Mouse (Mus musculus) CD4-positive naive resting alpha-beta T cell, adult 57 days (primary cell): ENCODE measurements around the gene Cdk2ap1. TPM values are rescaled to one million over a fixed set of nuclear protein-coding genes. Genes with fewer than 3 reads are reported as not detected.

Experiments used
- total RNA-seq: library from RNA; stranded (reverse); gene quantifications from one replicate; pipeline ENCODE4 v1.2.4, GENCODE M21; 2023

Cdk2ap1 gene
- total RNA-seq = 79.5 TPM

DNA sequence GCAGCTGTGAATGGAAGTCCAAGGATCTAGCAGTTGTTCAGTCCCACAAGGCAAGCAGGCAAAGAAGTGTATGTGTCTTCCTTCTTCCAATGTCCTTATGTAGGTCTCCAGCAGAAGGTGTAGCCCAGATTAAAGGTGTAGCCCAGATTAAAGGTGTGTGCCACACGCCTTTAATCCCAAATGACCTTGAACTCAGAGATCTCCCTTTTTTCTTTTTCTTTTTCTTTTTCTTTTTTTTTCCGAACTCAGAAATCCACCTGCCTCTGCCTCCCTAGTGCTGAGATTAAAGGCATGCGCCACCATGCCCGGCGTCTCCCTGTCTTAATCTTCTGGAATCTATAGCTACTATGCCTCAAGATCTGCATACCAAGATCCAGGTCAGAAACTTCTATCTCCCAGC is at the start of gene Cdk2ap1:
Gene Cdk2ap1, minus strand, starts transcription at position 101 of the 400 bp plus-strand sequence.

DNA sequence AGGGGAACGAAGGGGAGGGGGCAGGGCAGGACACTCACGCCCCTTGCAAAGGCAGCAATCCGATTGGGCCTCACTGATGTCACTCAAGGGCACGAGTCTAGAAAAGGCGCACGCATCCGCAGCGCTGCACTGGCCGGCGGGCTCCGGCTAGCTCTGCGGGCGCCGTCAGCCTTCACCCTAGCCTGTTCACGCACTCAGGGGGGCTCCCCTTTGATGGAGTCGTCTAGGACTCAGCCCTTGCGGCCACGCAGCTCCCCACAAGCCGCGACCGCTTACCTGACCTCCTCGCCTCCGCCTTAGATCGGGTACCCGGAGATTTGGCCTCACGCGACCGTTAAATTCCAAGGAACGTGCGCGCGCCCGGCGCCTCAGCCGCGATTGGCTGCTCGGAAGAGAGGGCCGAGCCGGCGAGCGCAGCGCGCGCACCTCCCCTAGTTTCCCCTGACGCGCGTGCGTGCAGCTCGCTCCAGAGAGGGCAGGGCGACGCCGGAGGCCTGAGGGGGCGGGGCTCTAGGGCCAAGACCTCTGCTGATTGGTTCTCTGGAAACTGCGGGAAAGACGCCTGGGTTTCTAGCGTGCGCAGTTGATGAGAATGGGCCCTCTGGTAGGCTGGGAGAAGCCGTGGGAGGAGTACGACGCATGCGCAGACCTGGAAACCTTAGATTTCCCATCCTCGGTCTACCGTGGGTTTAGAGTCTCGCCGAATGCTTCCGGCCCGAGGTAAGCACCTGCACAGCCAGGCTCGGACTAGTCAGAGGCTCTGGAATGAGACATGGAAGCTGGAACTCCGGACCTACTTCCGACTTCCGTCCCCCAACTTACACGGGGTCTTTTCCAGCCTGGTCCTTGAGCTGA is 35.1 kb downstream of the Cdk2ap1 start, which contains the start of the genes Mphosph9 and 2810006K23Rik:
Gene Mphosph9, minus strand, starts transcription at position 463 of the 855 bp plus-strand sequence.
Gene 2810006K23Rik, plus strand, starts transcription at position 580 of the 855 bp plus-strand sequence.

Other genes with a start within 250 kb of the Cdk2ap1 start
- 41.2 TPM for gene Arl6ip4, start 247.0 kb downstream of the Cdk2ap1 start, total RNA-seq
- 108 TPM for gene Pitpnm2, start 113.3 kb downstream of the Cdk2ap1 start, total RNA-seq
- 51.5 TPM for gene Mphosph9, start 35.1 kb downstream of the Cdk2ap1 start, total RNA-seq
- 3.5 TPM for gene 2810006K23Rik, start 35.0 kb downstream of the Cdk2ap1 start, total RNA-seq
- gene Sbno1, start 62.9 kb upstream of the Cdk2ap1 start, total RNA-seq = 152 TPM
- 44.6 TPM for gene Kmt5a, start 76.8 kb upstream of the Cdk2ap1 start, total RNA-seq
- 27.5 TPM for gene Rilpl2, start 115.3 kb upstream of the Cdk2ap1 start, total RNA-seq
- 13.7 TPM for gene Snrnp35, start 120.1 kb upstream of the Cdk2ap1 start, total RNA-seq
- gene Rilpl1, start 168.3 kb upstream of the Cdk2ap1 start, total RNA-seq = 2.9 TPM
- gene Tmed2, start 177.6 kb upstream of the Cdk2ap1 start, total RNA-seq = 129 TPM
- 37.9 TPM for gene Ddx55, start 189.8 kb upstream of the Cdk2ap1 start, total RNA-seq
- gene Eif2b1, start 216.0 kb upstream of the Cdk2ap1 start, total RNA-seq = 26.2 TPM
- 24.1 TPM for gene Gtf2h3, start 216.1 kb upstream of the Cdk2ap1 start, total RNA-seq